Mouse (Mus musculus): ENCODE measurements around the gene Ptprn2.

DNA sequence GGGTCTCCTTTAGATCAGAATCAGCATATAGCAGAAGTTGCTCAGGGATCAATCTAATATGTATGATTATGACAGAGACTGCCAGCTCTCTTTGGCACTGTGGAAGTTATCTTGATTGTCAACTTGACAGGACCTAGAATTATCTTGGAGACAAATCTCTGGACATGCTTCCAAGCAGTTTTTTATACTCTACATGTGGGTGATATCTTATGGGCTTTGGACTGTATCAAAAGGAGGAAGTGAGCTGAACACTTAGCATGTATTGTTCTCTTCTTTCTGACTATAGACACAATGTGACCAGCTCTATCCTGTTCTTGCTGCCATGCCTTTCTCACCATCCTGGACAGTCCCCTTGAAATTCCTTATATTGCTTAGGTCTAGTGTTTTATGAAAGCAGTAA is 11.8 kb upstream of the Ptprn2 start:
- TF ChIP-seq POLR2A (IDR thresholded peaks at IDR 0.05; ENCODE audit: borderline replicate concordance, extremely low read depth, insufficient read depth, insufficient read length, poor library complexity, severe bottlenecking), result no peak
- TF ChIP-seq CTCF (IDR thresholded peaks at IDR 0.05; ENCODE audit: borderline replicate concordance, extremely low read depth, insufficient read depth, insufficient read length), result no peak
